Comparison of ENCODE assay signal across 8 mouse cellular contexts in genomic region chr14:55115846-55116245, GRCm38 (mm10). TPM values are rescaled to one million over a fixed set of nuclear protein-coding genes. Genes with fewer than 3 reads are reported as not detected.
DNase-seq lines count a peak whose midpoint lies in the region; ATAC-seq lines count a peak whose summit lies in the region.
"Had no signal": no experiment of that assay in that cellular context is flagged by ENCODE, and none has a peak within 500 bp of the region (broad histone marks: within the 10 kb centered on the region; RNA-seq: fewer than 3 reads in every experiment).

No protein-coding gene starts in this region.

- H3K36me3 ChIP-seq in embryonic facial prominence, embryonic 10.5 days (replicated peaks): no peaks in the 10 kb centered on the region
- H3K36me3 ChIP-seq in hindbrain, embryonic 14.5 days (replicated peaks; ENCODE audit: control insufficient read depth, insufficient read depth): peaks cover 14% of the 10 kb centered on the region
- peaks cover 4% of the 10 kb centered on the region; the same call in 1 of the 2 replicates for H3K36me3 ChIP-seq in neural tube, embryonic 14.5 days (ENCODE audit: control insufficient read depth, insufficient read depth, low read length)

- H3K4me1 ChIP-seq in embryonic facial prominence, embryonic 10.5 days: peaks cover 37% of the 10 kb centered on the region
- H3K4me1 ChIP-seq in hindbrain, embryonic 14.5 days (replicated peaks; ENCODE audit: control insufficient read depth, insufficient read depth, low read length): peaks cover 34% of the 10 kb centered on the region
- H3K4me1 ChIP-seq in neural tube, embryonic 14.5 days (ENCODE audit: control insufficient read depth, insufficient read depth, low read length): peaks cover 9% of the 10 kb centered on the region; the same call in 1 of the 2 replicates

- DNase-seq in left cerebral cortex, postnatal 36 days (ENCODE audit: low spot score in 2 of 2): peak; percentile 36 to 45
- no peak for DNase-seq in left cerebral cortex, postnatal 14 days (ENCODE audit: low spot score in 2 of 2)
- no peak for DNase-seq in embryonic facial prominence, embryonic 10.5 days (ENCODE audit: low spot score)
- DNase-seq in hindbrain, embryonic 14.5 days (ENCODE audit: low spot score): no peak
- DNase-seq in adrenal gland, postnatal 4 days (ENCODE audit: low spot score in 2 of 2): no peak
- DNase-seq in right cerebral cortex, postnatal 36 days (ENCODE audit: low spot score in 2 of 2): no peak
- DNase-seq: gastrocnemius, postnatal 36 days had no signal

- H3K9me3 ChIP-seq in embryonic facial prominence, embryonic 10.5 days: no peaks in the 10 kb centered on the region
- no peaks in the 10 kb centered on the region for H3K9me3 ChIP-seq in hindbrain, embryonic 14.5 days (ENCODE audit: control insufficient read depth, low read length)
- H3K9me3 ChIP-seq in neural tube, embryonic 14.5 days (ENCODE audit: control insufficient read depth, low read length): no peaks in the 10 kb centered on the region

- 0% methylated on average over 8 of the region's 8 CpGs for WGBS in embryonic facial prominence, embryonic 10.5 days
- 0% methylated on average over 8 of the region's 8 CpGs for WGBS in hindbrain, embryonic 14.5 days
- 5% methylated on average over 8 of the region's 8 CpGs for WGBS in neural tube, embryonic 14.5 days

- intact Hi-C loops in left cerebral cortex, postnatal 36 days (cut with DNase I): no loop called here
- intact Hi-C loops in left cerebral cortex, postnatal 14 days (cut with DNase I): no loop called here

- H3K4me3 ChIP-seq in embryonic facial prominence, embryonic 10.5 days: peak overlapping the region; percentile 71
- peak overlapping the region; percentile 86 for H3K4me3 ChIP-seq in hindbrain, embryonic 14.5 days (replicated peaks; ENCODE audit: low read length)
- H3K4me3 ChIP-seq in neural tube, embryonic 14.5 days (ENCODE audit: low read depth, low read length): peak overlapping the region; percentile 52

- H3K27me3 ChIP-seq in embryonic facial prominence, embryonic 10.5 days (replicated peaks; ENCODE audit: low read depth, poor library complexity, severe bottlenecking): peaks cover 87% of the 10 kb centered on the region
- H3K27me3 ChIP-seq in hindbrain, embryonic 14.5 days (ENCODE audit: control insufficient read depth, insufficient read depth, low read length): peaks cover 10% of the 10 kb centered on the region; the same call in 1 of the 2 replicates
- peaks cover 3% of the 10 kb centered on the region; the same call in 1 of the 2 replicates for H3K27me3 ChIP-seq in neural tube, embryonic 14.5 days (ENCODE audit: control insufficient read depth, insufficient read depth, low read length)

- peak; percentile 28; the same call in 1 of the 2 replicates for ATAC-seq in hindbrain, embryonic 14.5 days (ENCODE audit: low FRiP score)
- ATAC-seq in neural tube, embryonic 14.5 days (ENCODE audit: low read depth): peak; percentile 32

- H3K9ac ChIP-seq in hindbrain, embryonic 14.5 days: peak overlapping the region; percentile 90
- H3K9ac ChIP-seq in neural tube, embryonic 14.5 days (replicated peaks; ENCODE audit: low read depth, low read length): peak overlapping the region; percentile 62

- H3K4me2 ChIP-seq in hindbrain, embryonic 14.5 days (replicated peaks): peak overlapping the region; percentile 86
- peak overlapping the region; percentile 58 for H3K4me2 ChIP-seq in neural tube, embryonic 14.5 days (ENCODE audit: low read depth, low read length)

- no peak overlapping the region for H3K27ac ChIP-seq in embryonic facial prominence, embryonic 10.5 days (replicated peaks)
- H3K27ac ChIP-seq in hindbrain, embryonic 14.5 days: peak overlapping the region; percentile 96
- H3K27ac ChIP-seq in neural tube, embryonic 14.5 days (ENCODE audit: low read depth, low read length): peak overlapping the region; percentile 83

RNA-seq across cellular contexts. Expression of gene Jph4, which starts 0.9 kb away (rescaled TPM):
- 100 to 1,000 TPM; 312 to 354 TPM for total RNA-seq in left cerebral cortex, postnatal 36 days (2021)
- total RNA-seq in left cerebral cortex, postnatal 14 days (2021): 100 to 1,000 TPM; 366 to 372 TPM
- polyA plus RNA-seq in embryonic facial prominence, embryonic 10.5 days (2016; fragmentation: Nextera tagmentation; extraction: Ambion mirVana): 0.45 and 0.81 TPM in 2 replicates
- 35.4 and 42.7 TPM in 2 replicates for polyA plus RNA-seq in hindbrain, embryonic 14.5 days (2014; fragmentation: Nextera tagmentation; extraction: Ambion mirVana)
- polyA plus RNA-seq in neural tube, embryonic 14.5 days (2014; fragmentation: Nextera tagmentation; extraction: Ambion mirVana): 36.2 and 41.3 TPM in 2 replicates
- total RNA-seq in adrenal gland, postnatal 4 days (2021): 10 to 100 TPM; 11.9 to 14.8 TPM

RNA-seq across cellular contexts. Expression of gene Ap1g2, which starts 9.5 kb away (rescaled TPM):
- 10 to 100 TPM in 1 of 2 experiments, 1 to 10 TPM in 1; 6.3 to 20.1 TPM for total RNA-seq in left cerebral cortex, postnatal 36 days (2021)
- total RNA-seq in left cerebral cortex, postnatal 14 days (2021): 10 to 100 TPM; 10.4 to 12.3 TPM
- polyA plus RNA-seq in embryonic facial prominence, embryonic 10.5 days (2016; fragmentation: Nextera tagmentation; extraction: Ambion mirVana): 14.5 and 15.8 TPM in 2 replicates
- 6.3 and 8.6 TPM in 2 replicates for polyA plus RNA-seq in hindbrain, embryonic 14.5 days (2014; fragmentation: Nextera tagmentation; extraction: Ambion mirVana)
- polyA plus RNA-seq in neural tube, embryonic 14.5 days (2014; fragmentation: Nextera tagmentation; extraction: Ambion mirVana): 5.4 and 7.0 TPM in 2 replicates
- total RNA-seq in adrenal gland, postnatal 4 days (2021): 10 to 100 TPM; 30.3 to 34.0 TPM

RNA-seq across cellular contexts. Expression of gene Thtpa, which starts 21.3 kb away (rescaled TPM):
- 10 to 100 TPM; 24.3 to 29.5 TPM for total RNA-seq in left cerebral cortex, postnatal 36 days (2021)
- total RNA-seq in left cerebral cortex, postnatal 14 days (2021): 10 to 100 TPM; 26.7 to 28.1 TPM
- polyA plus RNA-seq in embryonic facial prominence, embryonic 10.5 days (2016; fragmentation: Nextera tagmentation; extraction: Ambion mirVana): 22.4 and 22.8 TPM in 2 replicates
- polyA plus RNA-seq in hindbrain, embryonic 14.5 days (2014; fragmentation: Nextera tagmentation; extraction: Ambion mirVana): 30.4 and 30.7 TPM in 2 replicates
- 29.3 and 32.0 TPM in 2 replicates for polyA plus RNA-seq in neural tube, embryonic 14.5 days (2014; fragmentation: Nextera tagmentation; extraction: Ambion mirVana)
- 10 to 100 TPM; 21.0 to 21.3 TPM for total RNA-seq in adrenal gland, postnatal 4 days (2021)

RNA-seq across cellular contexts. Expression of gene Zfhx2, which starts 23.7 kb away (rescaled TPM):
- total RNA-seq in left cerebral cortex, postnatal 36 days (2021): 10 to 100 TPM; 31.0 to 52.3 TPM
- total RNA-seq in left cerebral cortex, postnatal 14 days (2021): 10 to 100 TPM; 37.2 to 37.9 TPM
- polyA plus RNA-seq in embryonic facial prominence, embryonic 10.5 days (2016; fragmentation: Nextera tagmentation; extraction: Ambion mirVana): 6.1 and 6.8 TPM in 2 replicates
- 17.8 and 21.5 TPM in 2 replicates for polyA plus RNA-seq in hindbrain, embryonic 14.5 days (2014; fragmentation: Nextera tagmentation; extraction: Ambion mirVana)
- polyA plus RNA-seq in neural tube, embryonic 14.5 days (2014; fragmentation: Nextera tagmentation; extraction: Ambion mirVana): 23.9 and 27.3 TPM in 2 replicates
- total RNA-seq in adrenal gland, postnatal 4 days (2021): 10 to 100 TPM; 11.9 to 13.5 TPM

Comparison
In these comparisons a context has a peak if more than half of its experiments do, and no peak if none do; other contexts are left out.
1. DNase-seq: peak in left cerebral cortex, postnatal 36 days (2 of 2); none in left cerebral cortex, postnatal 14 days (0 of 2), embryonic facial prominence, embryonic 10.5 days (single experiment), hindbrain, embryonic 14.5 days (single experiment), adrenal gland, postnatal 4 days (0 of 2) and right cerebral cortex, postnatal 36 days (0 of 2).
2. RNA of gene Jph4, which starts 0.9 kb away (total RNA-seq): 366 to 372 TPM in left cerebral cortex, postnatal 14 days and 312 to 354 TPM in left cerebral cortex, postnatal 36 days; 11.9 to 14.8 TPM in adrenal gland, postnatal 4 days; every median in the first group is over 10 times any median in the second.
3. Peak in every context shown above with its lines, with median percentiles within 50 percentile points of each other: H3K4me3 ChIP-seq.